Comparison of ENCODE assay signal across 1 mouse cellular context in the genomic region with DNA sequence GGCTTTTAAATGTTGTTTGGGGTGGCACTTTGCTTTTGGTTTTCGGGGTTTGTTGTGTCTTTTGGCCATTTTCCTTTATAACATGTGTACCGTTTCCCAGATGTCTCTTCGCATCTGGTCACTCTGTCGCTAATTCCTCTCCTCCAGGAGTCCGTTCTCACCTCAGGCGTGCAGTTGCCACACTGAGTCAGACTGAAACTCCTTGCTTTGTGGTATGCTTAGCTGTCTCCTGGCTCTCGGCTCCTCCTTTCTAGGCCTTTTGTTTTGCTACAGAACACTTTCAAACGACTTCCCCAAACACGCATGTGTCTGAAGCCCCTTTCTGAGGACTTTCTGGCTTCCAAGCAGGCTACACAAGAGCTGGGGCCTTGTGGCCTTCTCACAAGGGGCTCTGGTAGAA.
TF ChIP-seq lines count a peak whose summit lies in the region.

No protein-coding gene starts in this region.

TF ChIP-seq in CH12.LX, 34 proteins besides CTCF, POLR2A, EP300 and RAD21 (continued from another document):
- TF ChIP-seq BHLHE40 (IDR thresholded peaks at IDR 0.05; ENCODE audit: low read depth, low read length) (peak; percentile 93), USF1 (IDR thresholded peaks at IDR 0.05; ENCODE audit: low read depth, low read length) (no peak), SIN3A (IDR thresholded peaks at IDR 0.05; ENCODE audit: low read length) (peak; percentile 79), IRF4 (IDR thresholded peaks at IDR 0.05; ENCODE audit: low read depth, low read length) (peak; percentile 98), ZNF384 (IDR thresholded peaks at IDR 0.05; ENCODE audit: low read depth, low read length) (no peak), ETS1 (conservative IDR thresholded peaks at IDR 0.05; ENCODE audit: low read depth, low read length) (peak; percentile 64), TBP (conservative IDR thresholded peaks at IDR 0.05; ENCODE audit: low read depth, low read length) (peak; percentile 48; the same call in 1 of the 2 replicates), MEF2A (IDR thresholded peaks at IDR 0.05; ENCODE audit: borderline replicate concordance, low read depth, low read length) (peak; percentile 58; the same call in 1 of the 2 replicates), UBTF (IDR thresholded peaks at IDR 0.05; ENCODE audit: low read depth, low read length) (no peak), RCOR1 (conservative IDR thresholded peaks at IDR 0.05; ENCODE audit: low read depth, low read length) (no peak), JUN (IDR thresholded peaks at IDR 0.05; ENCODE audit: insufficient read depth, low read depth, low read length) (peak; percentile 88), MAZ (IDR thresholded peaks at IDR 0.05; ENCODE audit: low read depth, low read length) (no peak), USF2 (conservative IDR thresholded peaks at IDR 0.05; ENCODE audit: low read depth, low read length) (no peak), PAX5 (IDR thresholded peaks at IDR 0.05; ENCODE audit: low read length) (no peak), ELF1 (IDR thresholded peaks at IDR 0.05; ENCODE audit: low read depth, low read length) (0 out of 2 replicates have a peak, but pooled peaks have one; percentile 36), NRF1 (IDR thresholded peaks at IDR 0.05; ENCODE audit: low read depth, low read length) (peak; percentile 58), ZMIZ1 (IDR thresholded peaks at IDR 0.05; ENCODE audit: low read depth, low read length) (0 out of 2 replicates have a peak, but pooled peaks have one; percentile 27), ZKSCAN1 (IDR thresholded peaks at IDR 0.05; ENCODE audit: borderline replicate concordance, low read depth, low read length) (no peak), NELFE (IDR thresholded peaks at IDR 0.05; ENCODE audit: low read depth, low read length) (peak; percentile 53), MYC (IDR thresholded peaks at IDR 0.05; ENCODE audit: low read depth, low read length) (peak; percentile 86)
